Mouse (Mus musculus): ENCODE data around the gene Taf1b.

The Taf1b gene

DNA sequence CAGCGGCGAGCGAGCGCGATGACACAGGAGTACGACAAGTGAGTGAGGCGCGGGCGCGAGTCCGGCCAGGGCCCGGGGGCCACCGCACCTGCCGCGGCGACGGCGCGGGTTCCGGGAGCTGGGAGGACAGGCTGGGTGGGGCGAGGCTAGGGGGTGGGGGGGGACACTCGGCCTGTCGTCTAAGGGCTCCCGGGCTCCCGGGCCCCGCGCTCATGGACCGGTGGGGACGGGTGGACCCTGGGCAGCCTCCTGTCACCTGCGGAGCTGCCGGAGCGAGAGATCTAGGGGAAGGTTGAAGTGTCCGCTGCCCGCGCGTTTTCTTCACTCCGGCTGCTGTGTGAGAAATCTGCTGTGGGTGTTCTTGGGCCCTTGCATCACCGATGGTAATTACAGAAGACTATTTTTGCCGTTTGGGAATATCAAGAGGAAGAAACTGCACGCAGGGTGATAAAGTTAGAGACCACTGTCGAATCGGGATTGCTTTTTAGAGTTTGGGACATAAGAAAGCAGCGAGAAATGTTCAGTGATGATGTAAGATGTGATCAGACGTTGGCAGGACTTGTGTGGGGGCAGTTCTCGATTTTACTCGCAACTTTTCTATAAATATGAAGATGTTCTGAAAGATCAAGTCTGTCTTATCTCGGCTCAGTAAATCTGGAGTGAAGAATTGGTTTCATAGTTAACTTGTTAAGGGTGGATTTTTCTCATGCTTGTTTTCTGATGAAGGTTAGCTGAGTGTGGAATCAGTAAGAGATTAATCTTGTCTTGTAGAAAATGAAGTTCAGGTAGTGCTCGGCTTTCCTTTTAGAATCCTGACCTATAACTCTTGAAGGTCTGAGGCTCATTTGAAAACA is 74.5 kb downstream of the Taf1b start:
- Histone ChIP-seq H3K36me3 (ENCODE audit: control insufficient read depth, insufficient read depth, low read length, poor library complexity, severe bottlenecking) (no peaks in the 10 kb centered on the region), H3K27me3 (ENCODE audit: control insufficient read depth, insufficient read depth, low read length, poor library complexity, severe bottlenecking) (no peaks in the 10 kb centered on the region; the same call in none of the 2 replicates)
- no peak for DNase-seq (ENCODE audit: low read depth, low spot score)

DNA sequence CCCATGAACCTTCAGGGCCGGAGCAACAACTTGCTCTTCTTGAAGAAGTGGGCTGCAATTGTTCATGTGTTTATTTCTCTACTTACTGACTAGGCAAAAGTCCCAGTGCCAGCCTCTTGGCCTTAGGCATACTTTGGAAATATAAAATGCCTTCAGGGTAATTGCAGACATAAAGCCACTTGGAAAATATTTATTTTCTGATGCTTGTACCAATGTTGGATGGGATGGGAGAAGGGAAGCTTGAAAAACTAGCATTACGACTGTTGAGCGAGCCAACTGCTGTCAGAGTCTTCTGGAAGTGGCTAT is 75.1 kb downstream of the Taf1b start:
- DNase-seq (ENCODE audit: low read depth, low spot score): no peak
- no peaks in the 10 kb centered on the region; the same call in none of the 2 replicates for H3K27me3 ChIP-seq (ENCODE audit: control insufficient read depth, insufficient read depth, low read length, poor library complexity, severe bottlenecking)
- H3K36me3 ChIP-seq (ENCODE audit: control insufficient read depth, insufficient read depth, low read length, poor library complexity, severe bottlenecking): no peaks in the 10 kb centered on the region

DNA sequence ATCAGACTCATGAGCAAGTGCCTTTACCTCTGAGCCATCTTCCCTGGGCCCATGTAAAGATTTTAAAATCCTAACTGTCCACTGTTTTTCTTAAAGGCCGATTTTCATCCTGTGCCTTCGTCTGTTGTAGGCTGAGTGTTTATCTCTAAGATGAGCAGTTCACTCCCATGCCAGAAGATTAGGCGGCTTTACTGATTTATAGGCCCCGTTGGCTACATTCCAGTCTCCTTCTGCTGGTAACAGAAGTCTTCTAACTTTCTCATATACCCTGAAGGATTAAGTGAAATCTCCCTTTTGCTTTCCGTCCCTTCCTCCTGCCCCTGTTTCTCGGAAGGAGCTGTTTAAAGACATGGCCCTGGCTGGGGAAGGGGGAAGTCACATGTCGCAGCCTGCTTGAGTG is 76.7 kb downstream of the Taf1b start:
- Histone ChIP-seq H3K27me3 (ENCODE audit: control insufficient read depth, insufficient read depth, low read length, poor library complexity, severe bottlenecking) (no peaks in the 10 kb centered on the region; the same call in 1 of the 2 replicates), H3K36me3 (ENCODE audit: control insufficient read depth, insufficient read depth, low read length, poor library complexity, severe bottlenecking) (no peaks in the 10 kb centered on the region)
- no peak for DNase-seq (ENCODE audit: low read depth, low spot score)

DNA sequence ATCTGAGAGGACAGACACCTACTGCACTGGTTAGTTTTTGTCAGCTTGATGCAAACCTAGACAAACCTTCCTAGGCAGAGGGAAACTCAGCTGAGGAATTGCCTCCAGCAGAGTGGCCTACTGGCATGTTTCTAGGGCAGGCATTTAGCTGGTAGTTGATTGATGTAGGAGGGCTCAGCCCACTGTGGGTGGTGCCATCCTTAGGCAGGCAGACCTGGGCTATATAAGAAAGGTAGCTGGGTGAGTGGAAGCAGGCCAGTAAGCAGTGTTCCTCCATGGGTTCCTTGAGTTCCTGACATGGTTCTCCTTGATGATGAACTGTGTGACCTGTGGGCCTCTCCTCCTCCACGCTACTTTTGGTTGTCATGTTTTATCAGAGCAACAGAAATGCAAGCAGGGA is 82.3 kb downstream of the Taf1b start:
- no peak for DNase-seq (ENCODE audit: low read depth, low spot score)

DNA sequence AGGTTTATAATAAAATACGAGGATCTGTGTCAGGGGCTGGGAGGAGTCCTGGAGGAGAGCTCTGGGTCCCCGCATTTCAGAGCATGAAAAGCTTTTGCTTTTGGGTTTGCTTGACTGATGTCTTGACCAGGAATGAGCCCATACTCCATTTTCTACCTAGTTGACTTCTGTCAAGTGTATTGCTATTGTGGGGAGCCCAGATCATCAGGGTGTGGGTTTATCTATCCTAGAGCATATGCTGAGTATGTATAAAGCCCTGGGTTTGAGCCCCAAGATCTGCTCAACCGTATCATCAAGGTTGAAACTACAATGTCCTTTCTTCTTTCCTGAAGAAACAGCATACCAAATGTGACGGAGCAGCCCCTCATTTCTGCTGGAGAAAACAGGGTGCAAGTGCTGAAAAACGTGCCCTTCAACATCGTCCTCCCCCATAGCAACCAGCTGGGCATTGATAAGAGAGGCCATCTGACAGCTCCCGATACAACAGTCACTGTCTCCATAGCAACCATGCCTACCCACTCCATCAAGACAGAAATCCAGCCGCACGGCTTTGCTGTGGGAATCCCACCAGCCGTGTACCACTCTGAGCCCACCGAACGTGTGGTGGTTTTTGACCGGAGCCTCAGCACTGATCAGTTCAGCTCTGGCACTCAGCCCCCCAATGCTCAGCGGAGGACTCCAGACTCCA is 83.0 kb downstream of the Taf1b start:
- H3K27me3 ChIP-seq (ENCODE audit: control insufficient read depth, insufficient read depth, low read length, poor library complexity, severe bottlenecking): no peaks in the 10 kb centered on the region
- no peak for DNase-seq (ENCODE audit: low read depth, low spot score)
- H3K36me3 ChIP-seq (ENCODE audit: control insufficient read depth, insufficient read depth, low read length, poor library complexity, severe bottlenecking): no peaks in the 10 kb centered on the region

More for the DNA sequence above, 82.3 kb downstream of the Taf1b start:
- no peaks in the 10 kb centered on the region for H3K36me3 ChIP-seq (ENCODE audit: control insufficient read depth, insufficient read depth, low read length, poor library complexity, severe bottlenecking)
- no peaks in the 10 kb centered on the region for H3K27me3 ChIP-seq (ENCODE audit: control insufficient read depth, insufficient read depth, low read length, poor library complexity, severe bottlenecking)

DNA sequence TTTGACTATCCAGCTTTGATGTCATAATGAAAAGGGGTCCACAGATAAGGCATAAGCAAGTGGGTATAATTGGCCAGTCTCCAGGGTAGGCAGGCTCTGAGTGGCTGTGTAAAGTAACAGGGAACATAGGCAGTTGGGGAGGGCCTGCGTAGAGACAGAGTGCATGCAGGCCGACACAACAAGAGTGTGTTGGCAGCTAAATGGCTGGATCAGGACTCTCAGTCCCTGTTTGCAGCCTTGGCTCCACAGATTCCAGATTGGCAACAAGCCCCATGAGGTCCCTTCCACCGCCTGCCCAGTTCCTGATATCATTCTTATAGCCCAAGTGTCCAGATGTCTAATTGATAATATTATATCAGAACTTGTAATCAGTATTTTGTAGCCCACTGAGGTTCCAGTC is 85.5 kb downstream of the Taf1b start:
- DNase-seq (ENCODE audit: low read depth, low spot score): no peak
- Histone ChIP-seq H3K27me3 (ENCODE audit: control insufficient read depth, insufficient read depth, low read length, poor library complexity, severe bottlenecking) (no peaks in the 10 kb centered on the region), H3K36me3 (ENCODE audit: control insufficient read depth, insufficient read depth, low read length, poor library complexity, severe bottlenecking) (no peaks in the 10 kb centered on the region)

DNA sequence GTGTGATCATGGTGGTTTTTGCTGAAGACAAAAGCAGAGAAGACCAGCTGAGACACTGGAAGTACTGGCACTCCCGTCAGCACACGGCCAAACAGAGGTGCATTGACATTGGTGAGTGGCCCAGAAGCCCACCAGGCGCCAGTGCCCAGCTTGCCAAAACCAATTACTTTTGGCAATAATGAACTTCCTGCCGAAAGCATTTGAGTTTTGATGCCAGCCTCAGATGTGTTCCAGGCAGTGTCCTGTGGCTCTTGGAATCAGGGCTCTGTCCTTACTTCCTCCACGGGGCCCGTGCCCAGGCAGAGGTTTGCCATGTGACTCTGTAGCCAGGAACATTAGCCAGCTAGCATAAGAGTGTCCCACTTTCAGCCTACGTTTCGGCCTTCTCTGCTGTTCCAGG is 86.7 kb downstream of the Taf1b start:
- DNase-seq (ENCODE audit: low read depth, low spot score): no peak
- Histone ChIP-seq H3K27me3 (ENCODE audit: control insufficient read depth, insufficient read depth, low read length, poor library complexity, severe bottlenecking) (no peaks in the 10 kb centered on the region), H3K36me3 (ENCODE audit: control insufficient read depth, insufficient read depth, low read length, poor library complexity, severe bottlenecking) (no peaks in the 10 kb centered on the region)

DNA sequence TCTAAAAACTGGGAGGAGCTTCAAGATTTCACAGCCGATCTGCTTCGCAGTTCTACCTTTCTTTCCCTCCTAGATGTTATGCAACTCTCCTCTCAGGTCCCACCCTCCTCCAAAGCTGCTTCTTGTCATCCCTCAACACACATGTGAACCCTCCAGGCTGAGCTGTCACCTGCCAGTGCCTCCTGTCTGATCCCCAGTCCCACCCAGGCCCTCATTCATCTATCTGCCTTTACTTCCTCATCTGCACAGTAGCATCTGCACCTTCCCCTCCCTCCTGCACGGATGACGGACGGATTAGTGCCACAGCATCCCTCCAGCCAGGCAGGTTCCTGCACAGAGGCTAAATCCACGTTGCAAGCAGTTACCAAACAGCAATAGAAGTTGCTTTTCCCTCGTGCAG is 88.0 kb downstream of the Taf1b start:
- no peak for DNase-seq (ENCODE audit: low read depth, low spot score)
- Histone ChIP-seq H3K36me3 (ENCODE audit: control insufficient read depth, insufficient read depth, low read length, poor library complexity, severe bottlenecking) (no peaks in the 10 kb centered on the region), H3K27me3 (ENCODE audit: control insufficient read depth, insufficient read depth, low read length, poor library complexity, severe bottlenecking) (no peaks in the 10 kb centered on the region)

DNA sequence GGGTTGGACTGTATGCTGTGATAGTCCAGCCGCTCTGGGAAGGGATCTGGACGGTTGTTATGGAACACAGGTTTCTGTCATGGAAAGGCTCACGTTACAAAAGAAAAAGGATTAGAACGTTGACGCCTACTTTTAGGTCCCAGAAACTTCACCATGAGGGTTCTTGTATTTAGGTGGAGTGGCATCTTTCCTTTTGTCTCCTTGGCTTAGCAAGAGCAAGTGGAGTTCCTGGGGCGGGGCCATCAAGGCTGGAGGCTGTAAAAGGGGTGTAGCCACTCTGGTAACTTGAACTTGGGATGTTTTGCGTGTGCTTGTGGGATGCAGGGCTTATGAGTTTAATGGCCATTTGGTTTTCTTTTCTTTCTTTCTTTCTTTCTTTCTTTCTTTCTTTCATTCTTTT is 92.2 kb downstream of the Taf1b start:
- no peak for DNase-seq (ENCODE audit: low read depth, low spot score)
- H3K36me3 ChIP-seq (ENCODE audit: control insufficient read depth, insufficient read depth, low read length, poor library complexity, severe bottlenecking): no peaks in the 10 kb centered on the region
- no peaks in the 10 kb centered on the region for H3K27me3 ChIP-seq (ENCODE audit: control insufficient read depth, insufficient read depth, low read length, poor library complexity, severe bottlenecking)

DNA sequence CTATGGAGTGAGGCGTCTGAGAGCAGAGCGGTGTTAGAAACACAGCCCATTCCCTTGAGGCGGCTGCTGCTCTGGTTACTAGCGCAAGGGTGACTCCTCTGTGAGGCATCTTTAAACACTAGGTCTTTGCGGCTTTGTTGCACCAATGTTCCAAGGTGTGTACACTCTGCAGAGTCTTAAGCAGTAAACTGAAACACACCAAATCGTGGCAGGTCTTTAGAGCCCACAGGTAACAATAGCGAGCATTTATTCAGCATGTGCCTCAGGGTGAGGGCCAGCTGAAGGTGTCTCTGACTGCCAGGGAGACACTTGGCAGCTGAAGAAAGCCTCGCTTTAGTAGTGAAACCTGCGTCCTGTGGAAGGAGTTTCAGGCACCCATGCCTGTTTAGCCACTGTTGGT is 93.9 kb downstream of the Taf1b start:
- H3K36me3 ChIP-seq (ENCODE audit: control insufficient read depth, insufficient read depth, low read length, poor library complexity, severe bottlenecking): no peaks in the 10 kb centered on the region
- no peak for DNase-seq (ENCODE audit: low read depth, low spot score)
- no peaks in the 10 kb centered on the region for H3K27me3 ChIP-seq (ENCODE audit: control insufficient read depth, insufficient read depth, low read length, poor library complexity, severe bottlenecking)

DNA sequence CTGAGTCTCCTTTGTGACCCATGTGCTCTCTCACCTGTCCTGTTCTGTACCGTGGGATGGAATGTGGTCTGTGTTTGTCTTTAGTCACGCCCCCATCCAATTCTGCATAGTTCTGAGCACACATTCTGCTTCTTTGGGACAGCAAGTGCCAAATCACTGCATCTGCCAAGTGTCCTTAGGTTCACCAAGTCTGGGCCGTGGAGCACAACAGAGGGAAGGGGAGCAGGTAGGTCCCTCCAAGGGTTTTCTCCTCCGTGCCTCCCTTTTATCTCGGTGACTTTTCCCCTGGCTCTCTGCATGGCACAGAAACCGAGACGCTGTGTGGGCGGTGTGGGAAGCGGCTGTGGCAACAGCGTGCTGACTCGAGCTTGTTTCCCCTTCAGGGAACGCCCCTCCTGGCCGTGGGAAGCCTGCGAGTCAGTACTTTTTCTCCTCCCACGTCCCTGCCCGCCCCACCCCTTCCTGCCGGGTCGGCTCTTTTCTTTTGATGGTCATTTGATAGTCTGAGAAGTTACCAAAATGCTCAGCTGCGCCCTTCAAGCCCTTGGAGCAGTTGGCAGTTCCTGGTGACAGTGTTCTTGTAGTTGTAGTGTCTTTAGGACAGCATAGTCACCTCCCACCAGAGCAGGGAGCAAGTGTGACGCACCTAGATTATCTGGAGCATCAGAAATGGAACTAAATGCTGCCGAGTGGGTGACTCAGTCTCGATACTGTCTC is 95.0 kb downstream of the Taf1b start:
- DNase-seq (ENCODE audit: low read depth, low spot score): peak; percentile 72
- no peaks in the 10 kb centered on the region for H3K36me3 ChIP-seq (ENCODE audit: control insufficient read depth, insufficient read depth, low read length, poor library complexity, severe bottlenecking)
- no peaks in the 10 kb centered on the region for H3K27me3 ChIP-seq (ENCODE audit: control insufficient read depth, insufficient read depth, low read length, poor library complexity, severe bottlenecking)

DNA sequence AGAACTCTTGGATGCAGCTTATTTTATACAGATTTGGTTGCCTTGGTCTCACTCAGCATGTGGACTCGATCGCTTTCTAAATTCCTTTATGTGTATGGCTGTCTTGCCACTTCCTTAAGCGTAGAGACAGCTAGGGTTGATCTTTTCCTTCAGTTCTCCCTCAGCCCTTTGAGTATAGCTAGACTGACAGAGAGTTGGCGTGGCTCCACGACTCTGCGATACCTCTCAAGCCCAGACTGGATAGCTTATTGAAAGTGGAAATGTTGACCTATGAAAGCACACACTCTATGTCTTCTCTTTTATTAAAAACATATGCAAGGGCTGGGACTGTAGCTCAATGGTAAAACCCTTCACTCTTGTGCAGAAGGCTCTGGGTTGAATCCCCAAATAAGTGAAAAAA is 99.2 kb downstream of the Taf1b start:
- Histone ChIP-seq H3K27me3 (ENCODE audit: control insufficient read depth, insufficient read depth, low read length, poor library complexity, severe bottlenecking) (no peaks in the 10 kb centered on the region), H3K36me3 (ENCODE audit: control insufficient read depth, insufficient read depth, low read length, poor library complexity, severe bottlenecking) (no peaks in the 10 kb centered on the region)
- DNase-seq (ENCODE audit: low read depth, low spot score): no peak

DNA sequence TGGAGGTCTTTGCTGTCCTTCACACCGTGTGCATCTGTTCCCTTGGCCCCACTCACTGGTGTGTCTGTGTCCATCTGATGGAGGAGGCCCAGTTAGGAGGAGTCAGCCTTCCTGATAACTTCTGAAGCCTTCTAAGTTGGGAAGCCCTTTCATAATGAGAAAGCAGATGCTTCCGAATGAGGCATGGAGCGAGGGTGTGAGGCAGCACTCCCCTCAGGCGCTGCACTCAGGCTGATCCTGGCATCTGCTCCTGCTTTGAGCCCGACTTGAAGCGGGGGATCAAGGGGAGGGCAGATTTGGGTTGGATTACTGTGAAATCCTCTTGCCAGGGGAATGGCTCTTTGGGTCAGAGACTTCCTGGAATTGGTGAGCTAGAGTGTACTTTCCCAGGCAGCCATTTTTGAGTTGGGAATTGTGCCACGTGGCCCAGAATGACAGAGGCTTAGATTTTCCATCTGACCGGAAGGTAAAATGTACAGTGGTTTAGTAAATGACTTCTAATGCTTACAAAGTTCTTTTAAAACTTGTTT is 101.3 kb downstream of the Taf1b start:
- Histone ChIP-seq H3K36me3 (ENCODE audit: control insufficient read depth, insufficient read depth, low read length, poor library complexity, severe bottlenecking) (no peaks in the 10 kb centered on the region), H3K27me3 (ENCODE audit: control insufficient read depth, insufficient read depth, low read length, poor library complexity, severe bottlenecking) (no peaks in the 10 kb centered on the region)
- no peak for DNase-seq (ENCODE audit: low read depth, low spot score)

DNA sequence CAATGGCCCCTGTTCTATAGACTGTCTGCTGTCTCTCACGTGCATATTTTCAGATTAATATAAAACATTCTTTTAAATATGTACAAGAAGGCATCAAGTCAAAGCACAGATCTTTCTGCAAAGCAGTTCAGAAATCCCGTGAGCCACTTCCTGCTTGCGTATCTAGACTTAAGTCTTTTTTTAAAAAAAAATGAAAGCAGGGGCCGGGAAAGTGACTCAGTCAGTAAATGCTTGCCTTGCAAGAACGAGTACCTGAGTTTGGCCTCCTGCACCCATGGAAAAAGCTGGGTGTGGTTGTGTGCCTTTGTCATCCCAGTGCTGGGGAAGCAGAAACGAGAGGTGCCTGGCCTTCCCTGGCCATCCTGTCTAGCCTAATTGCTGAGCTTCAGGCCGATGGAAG is 101.9 kb downstream of the Taf1b start:
- H3K36me3 ChIP-seq (ENCODE audit: control insufficient read depth, insufficient read depth, low read length, poor library complexity, severe bottlenecking): no peaks in the 10 kb centered on the region
- no peak for DNase-seq (ENCODE audit: low read depth, low spot score)
- H3K27me3 ChIP-seq (ENCODE audit: control insufficient read depth, insufficient read depth, low read length, poor library complexity, severe bottlenecking): no peaks in the 10 kb centered on the region

DNA sequence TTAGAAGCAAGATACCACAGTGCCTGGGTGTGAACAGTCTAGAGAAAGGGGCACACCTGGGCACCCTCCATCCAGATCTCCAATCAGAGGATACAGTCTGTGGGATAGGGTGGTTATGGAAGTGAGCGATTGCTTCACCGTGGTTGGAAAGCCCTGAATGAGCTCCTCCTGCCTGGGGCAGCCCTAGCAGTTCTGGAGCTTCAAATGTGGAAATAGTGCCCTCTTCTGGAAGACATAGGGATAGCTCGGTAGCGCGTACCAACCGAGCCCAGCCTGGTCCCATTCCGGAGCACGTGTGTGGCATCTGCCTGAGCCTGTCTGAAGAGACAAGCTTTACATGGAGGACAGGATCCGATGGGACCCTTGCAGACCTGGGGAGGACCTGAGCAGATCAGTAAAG is 102.6 kb downstream of the Taf1b start:
- peak; percentile 83 for DNase-seq (ENCODE audit: low read depth, low spot score)
- Histone ChIP-seq H3K27me3 (ENCODE audit: control insufficient read depth, insufficient read depth, low read length, poor library complexity, severe bottlenecking) (no peaks in the 10 kb centered on the region), H3K36me3 (ENCODE audit: control insufficient read depth, insufficient read depth, low read length, poor library complexity, severe bottlenecking) (no peaks in the 10 kb centered on the region)

All from splenic B cell, adult 2 months (primary cell).